Mouse (Mus musculus): ENCODE data around the gene Zkscan14.

The Zkscan14 gene

DNA sequence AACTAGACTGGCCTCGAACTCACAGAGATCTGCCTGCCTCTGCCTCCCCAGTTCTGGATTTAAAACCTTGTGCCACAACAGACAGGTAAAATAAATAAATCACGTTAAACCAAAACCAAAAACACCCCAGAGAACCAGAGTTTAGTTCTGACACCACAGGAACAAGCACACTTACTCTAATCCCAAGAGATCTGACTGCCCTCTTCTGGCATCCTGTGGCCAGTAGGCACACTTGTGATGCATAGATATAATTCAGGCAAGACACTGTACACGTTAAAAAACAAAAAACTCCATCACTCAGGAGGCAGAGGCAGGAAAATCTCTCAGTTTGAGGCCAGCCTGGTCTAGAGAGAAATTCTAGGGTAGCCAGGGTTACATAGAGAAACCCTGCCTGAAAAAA is 778 bp upstream of the Zkscan14 start:
- DNase-seq (ENCODE audit: low spot score): no peak

DNA sequence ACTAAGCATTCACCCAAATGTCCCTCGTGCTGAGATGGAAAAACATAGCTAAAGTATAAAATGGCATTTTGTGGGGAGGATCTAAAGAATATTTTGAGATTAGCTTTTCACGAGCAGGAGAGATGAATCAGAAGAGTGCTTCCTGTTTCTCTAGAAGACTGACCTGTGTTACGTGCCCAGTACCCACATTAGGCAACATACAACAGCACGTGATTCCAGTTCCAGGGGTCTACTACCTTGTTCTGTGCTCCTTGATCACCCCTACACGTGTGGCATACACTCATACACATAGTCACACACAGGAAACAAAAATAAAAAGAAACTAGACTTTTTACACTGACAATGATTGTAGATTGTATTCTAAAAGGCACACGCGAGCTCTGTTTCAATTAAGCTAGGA is 1.3 kb downstream of the Zkscan14 start:
- DNase-seq (ENCODE audit: low spot score): no peak

GRCm38 (mm10) chr5:145191962-145192361 is 9.7 kb downstream of the Zkscan14 start, which contains the start of gene Atp5j2:
Gene Atp5j2, minus strand, starts transcription at chr5:145192062.
- no peak for DNase-seq (ENCODE audit: low spot score)

DNA sequence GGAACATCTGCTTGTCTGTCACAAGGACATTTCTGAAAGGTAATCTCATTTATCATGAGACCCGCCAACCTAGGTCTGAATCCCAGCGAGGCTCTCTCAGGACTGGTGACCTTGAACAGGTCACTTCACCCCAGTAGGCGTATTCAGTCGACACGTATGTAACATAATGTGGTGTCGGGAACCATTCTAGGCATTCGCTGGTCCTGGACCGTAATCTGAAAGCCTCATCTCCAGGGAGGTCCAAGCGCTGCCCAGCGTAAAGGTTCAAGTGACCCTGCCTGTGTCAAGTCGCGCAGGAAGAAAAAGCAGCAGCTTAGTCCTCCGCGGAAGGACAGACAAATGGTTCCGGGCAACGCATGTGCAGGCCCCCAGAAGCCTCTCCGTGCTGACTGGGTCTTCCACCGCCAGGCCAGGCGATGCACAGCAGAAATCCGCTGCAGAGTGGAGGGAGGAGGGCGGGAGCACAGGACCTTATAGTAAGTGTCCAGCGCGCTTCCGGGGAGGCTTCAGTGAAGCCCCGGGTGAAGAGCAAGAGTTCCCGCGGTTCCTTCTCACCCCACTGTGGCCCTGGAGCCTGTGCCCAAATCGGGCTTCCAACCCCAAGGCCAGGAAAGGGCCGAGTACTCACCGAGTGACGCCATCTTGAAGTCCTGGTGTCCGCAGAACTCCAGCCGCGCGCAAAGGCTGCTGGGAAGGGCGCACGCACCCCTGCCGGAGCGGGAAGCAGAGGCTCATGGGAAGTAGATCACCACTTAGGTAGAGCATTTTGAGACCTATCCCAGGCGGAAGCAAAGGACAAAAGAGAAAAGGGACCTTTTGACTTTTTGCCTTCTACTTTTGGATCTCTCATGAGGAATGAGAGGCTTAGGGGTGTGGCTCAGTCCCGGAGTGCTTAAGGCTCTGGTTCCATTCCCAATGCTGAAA is 10.5 kb downstream of the Zkscan14 start:
- DNase-seq (ENCODE audit: low spot score): peak; percentile 81

DNA sequence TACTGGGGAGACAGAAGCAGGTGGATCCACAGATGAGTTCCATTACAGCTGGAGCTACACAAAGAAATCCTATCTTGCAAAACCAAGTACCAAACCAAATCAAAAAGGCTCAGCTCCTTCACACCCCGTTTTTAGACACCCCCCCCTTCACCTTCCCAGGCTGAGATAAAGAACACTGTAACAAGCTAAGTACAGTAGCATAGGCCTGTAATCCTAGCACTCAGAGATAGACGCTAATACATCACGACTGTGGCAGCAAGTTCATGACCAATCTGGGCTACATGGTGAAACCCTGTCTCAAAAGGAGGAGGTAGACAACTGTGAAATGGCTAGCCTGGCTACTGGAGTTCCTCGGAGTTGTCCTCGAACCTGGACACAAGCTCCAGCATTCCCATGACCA is 11.3 kb downstream of the Zkscan14 start:
- DNase-seq (ENCODE audit: low spot score): no peak

- no peak for DNase-seq (ENCODE audit: low spot score)
These were observed 12.3 kb downstream of the Zkscan14 start for GRCm38 (mm10) chr5:145189416-145189815.

- no peak for DNase-seq (ENCODE audit: low spot score)
These were observed 16.4 kb downstream of the Zkscan14 start for GRCm38 (mm10) chr5:145185244-145185643.

GRCm38 (mm10) chr5:145178461-145178980 is 23.1 kb downstream of the Zkscan14 start:
- no peak for DNase-seq (ENCODE audit: low spot score)

- no peak for DNase-seq (ENCODE audit: low spot score)
These were observed 34.4 kb downstream of the Zkscan14 start for GRCm38 (mm10) chr5:145167306-145167661.

DNA sequence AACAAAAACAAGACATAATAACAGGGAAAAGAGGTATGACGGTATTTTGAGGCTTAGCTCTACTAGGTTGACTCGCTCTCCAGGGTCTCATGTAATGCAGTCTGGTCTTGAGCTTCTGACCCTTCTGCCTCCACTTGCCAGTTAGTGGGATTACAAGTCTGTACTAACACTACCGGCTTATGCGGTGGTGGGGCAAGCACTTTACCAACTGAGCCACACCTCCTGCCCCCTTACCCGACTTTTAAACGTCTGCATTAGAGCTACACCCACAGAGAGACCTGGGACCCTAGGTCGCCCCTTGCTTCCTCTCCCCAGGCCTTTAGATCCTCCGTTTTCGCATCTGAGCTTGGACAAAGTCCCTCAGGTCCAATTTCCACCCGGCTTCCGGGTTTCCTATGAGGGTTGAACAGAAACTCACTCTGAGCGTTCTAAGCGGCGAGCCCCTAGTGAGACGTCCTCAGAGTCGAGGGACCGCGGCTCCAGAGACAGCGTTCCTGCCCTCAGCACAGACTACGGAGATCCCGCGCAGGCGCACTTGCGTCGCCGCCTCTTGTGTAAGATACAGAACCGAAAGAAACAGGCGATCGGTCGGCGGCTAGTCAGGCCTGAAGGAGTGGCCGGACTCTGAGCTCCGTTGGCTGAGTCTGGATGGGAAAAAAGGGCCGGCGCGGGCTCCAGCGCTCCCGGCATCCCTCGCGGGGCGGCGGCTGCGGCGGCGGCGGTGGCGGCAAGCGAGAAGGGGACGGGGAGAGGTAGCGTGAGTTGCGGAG is 34.9 kb downstream of the Zkscan14 start, which contains the start of the genes Ptcd1 and Cpsf4:
Gene Ptcd1 (minus strand): TSS at position 573 of the 770 bp plus-strand sequence.
Gene Cpsf4 (plus strand): TSS at position 678 of the 770 bp plus-strand sequence.
- DNase-seq (ENCODE audit: low spot score): peak; percentile 98

DNA sequence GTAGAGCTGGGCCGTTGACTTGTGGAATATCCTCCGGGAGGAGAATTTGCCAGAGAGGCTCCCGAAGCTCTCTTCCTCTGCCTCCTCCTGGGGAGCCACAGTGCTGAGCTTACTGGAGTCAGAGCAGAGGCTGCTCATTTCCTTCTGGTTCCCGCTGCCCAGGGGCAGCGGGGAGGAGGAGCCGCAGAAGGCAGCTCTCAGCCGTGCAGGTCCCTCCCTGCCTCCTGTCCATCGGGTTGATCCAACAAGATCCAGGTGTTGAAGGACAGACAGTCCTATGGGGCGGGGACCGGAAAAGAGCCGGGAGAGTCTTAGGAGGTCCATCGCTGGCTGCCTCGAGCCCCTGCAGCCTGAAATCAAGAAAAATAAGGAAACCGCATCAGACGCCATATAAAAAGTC is 36.5 kb downstream of the Zkscan14 start:
- DNase-seq (ENCODE audit: low spot score): no peak

- no peak for DNase-seq (ENCODE audit: low spot score)
These were observed 37.0 kb downstream of the Zkscan14 start for GRCm38 (mm10) chr5:145164710-145165109.

DNA sequence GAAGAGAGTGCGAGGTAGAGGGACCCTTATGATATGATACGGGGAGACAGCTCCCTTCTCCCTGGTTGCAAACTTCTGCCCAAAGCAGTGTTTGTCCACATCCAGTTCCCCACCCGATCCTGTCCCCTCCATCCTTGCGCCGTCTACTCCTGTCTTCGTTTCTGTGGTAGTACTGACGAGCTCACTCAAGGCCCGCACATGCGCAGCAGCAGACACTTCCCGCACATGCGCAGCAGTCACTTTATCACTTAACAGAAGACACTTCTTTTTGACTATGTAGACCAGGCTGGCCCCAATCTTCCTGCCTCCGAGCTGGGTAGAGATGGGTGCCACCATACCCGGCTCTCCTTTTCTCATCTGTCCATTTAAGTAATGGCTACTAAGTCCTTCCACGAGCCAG is 40.3 kb downstream of the Zkscan14 start:
- no peak for DNase-seq (ENCODE audit: low spot score)

GRCm38 (mm10) chr5:145152690-145153089 is 49.0 kb downstream of the Zkscan14 start:
- DNase-seq (ENCODE audit: low spot score): no peak

DNA sequence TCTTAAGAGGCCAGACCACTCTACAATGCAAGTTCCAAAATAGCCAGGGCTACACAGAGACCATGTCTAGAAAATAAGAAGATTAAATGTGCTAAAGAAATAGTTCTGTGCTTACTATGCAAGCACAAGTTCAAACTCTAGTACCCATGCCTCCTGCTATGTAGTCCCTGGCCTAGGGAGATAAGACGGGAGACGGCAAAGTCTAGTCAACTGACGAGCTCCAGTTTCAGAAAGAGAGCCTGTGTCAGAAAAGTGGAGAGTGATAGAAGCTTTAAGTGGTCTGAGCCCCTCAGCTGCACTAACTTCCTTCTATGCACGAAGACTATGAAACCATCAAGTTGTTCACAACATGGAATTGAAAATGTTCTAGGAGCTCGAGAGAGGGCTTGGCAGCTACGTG is 52.4 kb downstream of the Zkscan14 start:
- no peak for DNase-seq (ENCODE audit: low spot score)

- no peak for DNase-seq (ENCODE audit: low spot score)
These were observed 53.9 kb downstream of the Zkscan14 start for GRCm38 (mm10) chr5:145147748-145148147.

Data from layer of hippocampus, adult 9-10 months (tissue).